Mouse (Mus musculus): ENCODE results near the gene Chst11.

- TF ChIP-seq POLR2A (IDR thresholded peaks at IDR 0.05; ENCODE audit: extremely low read depth, insufficient read depth, low read length) (no peak), CTCF (IDR thresholded peaks at IDR 0.05; ENCODE audit: low read depth, low read length) (no peak)
Observed at GRCm38 (mm10) chr10:83117851-83118250, 132.6 kb downstream of the Chst11 start.

Data from liver, adult 2 months (tissue).